Mouse (Mus musculus) kidney, embryonic 14.5 days (tissue): Measurements from ENCODE around the gene 3110040M04Rik. TPM values are rescaled to one million over a fixed set of nuclear protein-coding genes. Genes with fewer than 3 reads are reported as not detected.
A peak's percentile ranks its signal among the peaks of the same experiment; 100 is the strongest.
"Not testable (repeated sequence)": the region's sequence is repeated elsewhere in the genome, so short reads cannot be mapped to it uniquely, and the experiment has no call there.

Experiments
- ATAC-seq: fragments of 200-750 bp; cut with Nextera tagmentation; 2 replicates; pipeline ENCODE4 v1.8.0; 2017; ENCODE audit warnings: moderate number of reproducible peaks, mild to moderate bottlenecking, moderate TSS enrichment, moderate library complexity; ENCODE audit not compliant: low FRiP score, low TSS enrichment
- H3K27ac ChIP-seq: fragments of 300-500 bp; sonication (generic); 2 replicates; pipeline ENCODE4 v1.5.1; 2014; ENCODE audit warnings: low read depth, mild to moderate bottlenecking, low read length, moderate library complexity, mixed read lengths
- H3K27me3 ChIP-seq: fragments of 300-500 bp; sonication (generic); 2 replicates; pipeline ENCODE4 v1.6.1; 2014; ENCODE audit warnings: mild to moderate bottlenecking, low read length; ENCODE audit not compliant: control insufficient read depth, insufficient read depth
- H3K36me3 ChIP-seq: fragments of 300-500 bp; sonication (generic); 2 replicates; pipeline ENCODE4 v1.6.1; 2014; ENCODE audit warnings: low read length, mixed read lengths; ENCODE audit not compliant: control insufficient read depth, insufficient read depth
- H3K4me1 ChIP-seq: fragments of 300-500 bp; sonication (generic); 2 replicates; pipeline ENCODE4 v1.6.1; 2014; ENCODE audit warnings: low read length, mixed read lengths; ENCODE audit not compliant: control insufficient read depth, insufficient read depth
- H3K4me2 ChIP-seq: fragments of 300-500 bp; sonication (generic); replicated peaks from 2 replicates; pipeline ENCODE4 v1.6.1; 2014; ENCODE audit warnings: low read depth, mild to moderate bottlenecking, low read length
- H3K4me3 ChIP-seq: fragments of 300-500 bp; sonication (generic); 2 replicates; pipeline ENCODE4 v1.5.1; 2014; ENCODE audit warnings: mild to moderate bottlenecking, low read length
- H3K9ac ChIP-seq: fragments of 300-500 bp; sonication (generic); 2 replicates; pipeline ENCODE4 v1.6.1; 2014; ENCODE audit warnings: low read depth, mild to moderate bottlenecking, low read length, moderate library complexity
- H3K9me3 ChIP-seq: fragments of 300-500 bp; sonication (generic); 2 replicates; pipeline ENCODE4 v1.6.1; 2016; ENCODE audit warnings: low read length; ENCODE audit not compliant: control insufficient read depth
- WGBS: fragments of 180-500 bp; shearing (Covaris S2); extraction: QIAGEN DNeasy Blood & Tissue Kit; methylation state at CpG from one replicate; pipeline ENCODE4 v1.1.7; 2014; 5-methylcytosine and 5-hydroxymethylcytosine counted together
- polyA plus RNA-seq: library from polyadenylated mRNA; unstranded; fragments of >200 nt; fragmentation: Nextera tagmentation; extraction: Ambion mirVana; gene quantifications from 2 replicates; pipeline ENCODE4 v1.2.1, GENCODE M21; 2014

3110040M04Rik gene
- polyA plus RNA-seq, 1 experiment from 2014 or later: 0.58 TPM

- H3K9ac ChIP-seq, H3K9me3 ChIP-seq, H3K4me2 ChIP-seq, H3K4me3 ChIP-seq, H3K27me3 ChIP-seq, H3K36me3 ChIP-seq, H3K27ac ChIP-seq, H3K4me1 ChIP-seq: not testable (repeated sequence)
- ATAC-seq: peak; percentile 66; the same call in 1 of the 2 replicates
- 59% methylated on average over 3 of the region's 5 CpGs for WGBS
Observed at GRCm38 (mm10) chr1:151208493-151208892, 4.6 kb downstream of the 3110040M04Rik start.

- not testable (repeated sequence) for H3K27ac ChIP-seq, H3K27me3 ChIP-seq, ATAC-seq, H3K9ac ChIP-seq, H3K4me3 ChIP-seq, H3K4me2 ChIP-seq, H3K36me3 ChIP-seq, H3K4me1 ChIP-seq, H3K9me3 ChIP-seq
Observed at GRCm38 (mm10) chr1:151208944-151209343, 5.0 kb downstream of the 3110040M04Rik start.

- H3K9ac ChIP-seq, H3K9me3 ChIP-seq, H3K4me3 ChIP-seq, H3K36me3 ChIP-seq, H3K4me2 ChIP-seq, H3K27me3 ChIP-seq, H3K27ac ChIP-seq, H3K4me1 ChIP-seq, ATAC-seq: not testable (repeated sequence)
- WGBS: 91% methylated on average over 4 of the region's 8 CpGs
Observed at GRCm38 (mm10) chr1:151209824-151210355, 6.0 kb downstream of the 3110040M04Rik start, which contains the start of gene Gm47996. Gm47996 (plus strand) TSS chr1:151210131.

- not testable (repeated sequence) for H3K4me3 ChIP-seq, H3K9ac ChIP-seq, H3K27ac ChIP-seq, H3K27me3 ChIP-seq, H3K4me2 ChIP-seq, H3K9me3 ChIP-seq, H3K36me3 ChIP-seq, ATAC-seq
- 89% methylated on average over 5 of the region's 5 CpGs for WGBS
- H3K4me1 ChIP-seq: peaks cover 21% of the 10 kb centered on the region
Observed at GRCm38 (mm10) chr1:151211666-151212065, 7.7 kb downstream of the 3110040M04Rik start.

GRCm38 (mm10) chr1:151214862-151215261, 10.9 kb downstream of the 3110040M04Rik start:
- WGBS: 42% methylated on average over 2 of the region's 2 CpGs
- no peak for ATAC-seq
- H3K27ac ChIP-seq: 0 out of 2 replicates have a peak overlapping the region, but pooled peaks have one; percentile 30

GRCm38 (mm10) chr1:151215985-151216384, 12.1 kb downstream of the 3110040M04Rik start:
- Histone ChIP-seq H3K9me3 (no peaks in the 10 kb centered on the region), H3K9ac (no peak overlapping the region), H3K4me3 (no peak overlapping the region), H3K36me3 (no peaks in the 10 kb centered on the region), H3K4me2 (no peak overlapping the region), H3K27ac (peak overlapping the region; percentile 73), H3K27me3 (no peaks in the 10 kb centered on the region), H3K4me1 (peaks cover 25% of the 10 kb centered on the region)
- 28% methylated on average over 1 of the region's 1 CpGs for WGBS
- ATAC-seq: peak; percentile 59; the same call in 1 of the 2 replicates

More at GRCm38 (mm10) chr1:151214862-151215261, 10.9 kb downstream of the 3110040M04Rik start:
- no peak overlapping the region for H3K4me3 ChIP-seq
- H3K4me2 ChIP-seq: no peak overlapping the region
- H3K9ac ChIP-seq: no peak overlapping the region
- H3K4me1 ChIP-seq: peaks cover 25% of the 10 kb centered on the region
- H3K9me3 ChIP-seq: no peaks in the 10 kb centered on the region
- H3K36me3 ChIP-seq: no peaks in the 10 kb centered on the region
- H3K27me3 ChIP-seq: no peaks in the 10 kb centered on the region

GRCm38 (mm10) chr1:151216417-151216816, 12.5 kb downstream of the 3110040M04Rik start:
- H3K9me3 ChIP-seq: no peaks in the 10 kb centered on the region
- no peak overlapping the region for H3K4me2 ChIP-seq
- ATAC-seq: peak; percentile 73; the same call in 1 of the 2 replicates
- WGBS: 39% methylated on average over 3 of the region's 3 CpGs
- H3K27ac ChIP-seq: peak overlapping the region; percentile 73
- no peaks in the 10 kb centered on the region for H3K27me3 ChIP-seq
- no peak overlapping the region for H3K9ac ChIP-seq
- no peaks in the 10 kb centered on the region for H3K36me3 ChIP-seq
- H3K4me1 ChIP-seq: peaks cover 25% of the 10 kb centered on the region
- no peak overlapping the region for H3K4me3 ChIP-seq

GRCm38 (mm10) chr1:151219045-151219444, 15.1 kb downstream of the 3110040M04Rik start:
- H3K9me3 ChIP-seq: no peaks in the 10 kb centered on the region
- no peak overlapping the region for H3K27ac ChIP-seq
- H3K4me2 ChIP-seq: no peak overlapping the region
- no peak overlapping the region for H3K4me3 ChIP-seq
- H3K4me1 ChIP-seq: peaks cover 25% of the 10 kb centered on the region
- H3K9ac ChIP-seq: no peak overlapping the region
- 96% methylated on average over 5 of the region's 5 CpGs for WGBS
- ATAC-seq: no peak
- no peaks in the 10 kb centered on the region for H3K27me3 ChIP-seq
- no peaks in the 10 kb centered on the region for H3K36me3 ChIP-seq

- H3K9me3 ChIP-seq: no peaks in the 10 kb centered on the region
- H3K4me3 ChIP-seq: no peak overlapping the region
- ATAC-seq: no peak
- H3K4me1 ChIP-seq: peaks cover 18% of the 10 kb centered on the region
- H3K27ac ChIP-seq: no peak overlapping the region
- no peak overlapping the region for H3K4me2 ChIP-seq
- no peaks in the 10 kb centered on the region for H3K27me3 ChIP-seq
- WGBS: 78% methylated on average over 7 of the region's 7 CpGs
- no peak overlapping the region for H3K9ac ChIP-seq
- H3K36me3 ChIP-seq: no peaks in the 10 kb centered on the region
Observed at GRCm38 (mm10) chr1:151220098-151220497, 16.2 kb downstream of the 3110040M04Rik start.
